Mouse (Mus musculus): ENCODE measurements around the gene Gpr176. TPM values are rescaled to one million over a fixed set of nuclear protein-coding genes. Genes with fewer than 3 reads are reported as not detected.
A peak's percentile ranks its signal among the peaks of the same experiment; 100 is the strongest.

The Gpr176 gene
- polyA plus RNA-seq, 1 experiment from 2014 or later, result 0.23 TPM

GRCm38 (mm10) chr2:118287678-118288077 is 85.5 kb downstream of the Gpr176 start:
- ATAC-seq (replicated peaks; ENCODE audit: low FRiP score), result no peak
- H3K4me2 ChIP-seq (ENCODE audit: low read depth, low read length, severe bottlenecking), result no peak overlapping the region
- DNase-seq (ENCODE audit: low spot score), result no peak
- no peak overlapping the region for H3K4me3 ChIP-seq (ENCODE audit: low read depth, low read length)
- H3K9me3 ChIP-seq (ENCODE audit: control insufficient read depth, low read length), result no peaks in the 10 kb centered on the region
- H3K36me3 ChIP-seq (ENCODE audit: control insufficient read depth, insufficient read depth, low read length), result no peaks in the 10 kb centered on the region
- H3K4me1 ChIP-seq (replicated peaks; ENCODE audit: control insufficient read depth, insufficient read depth, low read length), result no peaks in the 10 kb centered on the region
- 82% methylated on average over 4 of the region's 4 CpGs for WGBS
- H3K9ac ChIP-seq (ENCODE audit: low read length), result no peak overlapping the region
- H3K27me3 ChIP-seq (ENCODE audit: control insufficient read depth, insufficient read depth, low read length), result no peaks in the 10 kb centered on the region
- H3K27ac ChIP-seq (ENCODE audit: low read depth, low read length), result no peak overlapping the region

GRCm38 (mm10) chr2:118282467-118282866 is 90.8 kb downstream of the Gpr176 start:
- no peaks in the 10 kb centered on the region for H3K4me1 ChIP-seq (replicated peaks; ENCODE audit: control insufficient read depth, insufficient read depth, low read length)
- no peak overlapping the region for H3K27ac ChIP-seq (ENCODE audit: low read depth, low read length)
- H3K9ac ChIP-seq (ENCODE audit: low read length), result no peak overlapping the region
- no peaks in the 10 kb centered on the region for H3K27me3 ChIP-seq (ENCODE audit: control insufficient read depth, insufficient read depth, low read length)
- DNase-seq (ENCODE audit: low spot score) (peak; percentile 15), ATAC-seq (replicated peaks; ENCODE audit: low FRiP score) (no peak)
- H3K4me2 ChIP-seq (ENCODE audit: low read depth, low read length, severe bottlenecking), result no peak overlapping the region
- H3K36me3 ChIP-seq (ENCODE audit: control insufficient read depth, insufficient read depth, low read length), result no peaks in the 10 kb centered on the region
- 77% methylated on average over 3 of the region's 3 CpGs for WGBS
- H3K4me3 ChIP-seq (ENCODE audit: low read depth, low read length), result no peak overlapping the region
- no peaks in the 10 kb centered on the region for H3K9me3 ChIP-seq (ENCODE audit: control insufficient read depth, low read length)

GRCm38 (mm10) chr2:118278249-118278648 is 95.0 kb downstream of the Gpr176 start:
- ATAC-seq (replicated peaks; ENCODE audit: low FRiP score), result no peak

GRCm38 (mm10) chr2:118271606-118272005 is 101.6 kb downstream of the Gpr176 start:
- no peaks in the 10 kb centered on the region for H3K4me1 ChIP-seq (replicated peaks; ENCODE audit: control insufficient read depth, insufficient read depth, low read length)
- 93% methylated on average over 10 of the region's 10 CpGs for WGBS
- no peaks in the 10 kb centered on the region for H3K36me3 ChIP-seq (ENCODE audit: control insufficient read depth, insufficient read depth, low read length)
- ATAC-seq (replicated peaks; ENCODE audit: low FRiP score) (no peak), DNase-seq (ENCODE audit: low spot score) (no peak)
- H3K9ac ChIP-seq (ENCODE audit: low read length), result no peak overlapping the region
- no peak overlapping the region for H3K4me3 ChIP-seq (ENCODE audit: low read depth, low read length)
- H3K9me3 ChIP-seq (ENCODE audit: control insufficient read depth, low read length), result no peaks in the 10 kb centered on the region
- H3K27ac ChIP-seq (ENCODE audit: low read depth, low read length), result no peak overlapping the region
- no peaks in the 10 kb centered on the region for H3K27me3 ChIP-seq (ENCODE audit: control insufficient read depth, insufficient read depth, low read length)
- no peak overlapping the region for H3K4me2 ChIP-seq (ENCODE audit: low read depth, low read length, severe bottlenecking)

More at GRCm38 (mm10) chr2:118278249-118278648, 95.0 kb downstream of the Gpr176 start:
- no peak overlapping the region for H3K9ac ChIP-seq (ENCODE audit: low read length)
- no peaks in the 10 kb centered on the region for H3K36me3 ChIP-seq (ENCODE audit: control insufficient read depth, insufficient read depth, low read length)
- no peak overlapping the region for H3K27ac ChIP-seq (ENCODE audit: low read depth, low read length)
- H3K4me3 ChIP-seq (ENCODE audit: low read depth, low read length), result no peak overlapping the region
- H3K4me1 ChIP-seq (replicated peaks; ENCODE audit: control insufficient read depth, insufficient read depth, low read length), result no peaks in the 10 kb centered on the region
- no peaks in the 10 kb centered on the region for H3K9me3 ChIP-seq (ENCODE audit: control insufficient read depth, low read length)
- H3K4me2 ChIP-seq (ENCODE audit: low read depth, low read length, severe bottlenecking), result no peak overlapping the region
- DNase-seq (ENCODE audit: low spot score), result peak; percentile 11
- no peaks in the 10 kb centered on the region for H3K27me3 ChIP-seq (ENCODE audit: control insufficient read depth, insufficient read depth, low read length)
- WGBS, result 91% methylated on average over 8 of the region's 8 CpGs

GRCm38 (mm10) chr2:118270213-118270612 is 103.0 kb downstream of the Gpr176 start:
- H3K9ac ChIP-seq (ENCODE audit: low read length), result no peak overlapping the region
- H3K27ac ChIP-seq (ENCODE audit: low read depth, low read length), result no peak overlapping the region
- H3K4me1 ChIP-seq (replicated peaks; ENCODE audit: control insufficient read depth, insufficient read depth, low read length), result no peaks in the 10 kb centered on the region
- H3K36me3 ChIP-seq (ENCODE audit: control insufficient read depth, insufficient read depth, low read length), result no peaks in the 10 kb centered on the region
- H3K4me2 ChIP-seq (ENCODE audit: low read depth, low read length, severe bottlenecking), result no peak overlapping the region
- ATAC-seq (replicated peaks; ENCODE audit: low FRiP score) (no peak), DNase-seq (ENCODE audit: low spot score) (no peak)
- no peak overlapping the region for H3K4me3 ChIP-seq (ENCODE audit: low read depth, low read length)
- WGBS, result 90% methylated on average over 14 of the region's 14 CpGs
- no peaks in the 10 kb centered on the region for H3K27me3 ChIP-seq (ENCODE audit: control insufficient read depth, insufficient read depth, low read length)
- H3K9me3 ChIP-seq (ENCODE audit: control insufficient read depth, low read length), result no peaks in the 10 kb centered on the region

GRCm38 (mm10) chr2:118263914-118264201 is 109.4 kb downstream of the Gpr176 start:
- no peak overlapping the region for H3K9ac ChIP-seq (ENCODE audit: low read length)
- H3K27me3 ChIP-seq (ENCODE audit: control insufficient read depth, insufficient read depth, low read length), result no peaks in the 10 kb centered on the region
- no peak overlapping the region for H3K4me3 ChIP-seq (ENCODE audit: low read depth, low read length)
- WGBS, result 47% methylated on average over 2 of the region's 2 CpGs
- no peaks in the 10 kb centered on the region for H3K4me1 ChIP-seq (replicated peaks; ENCODE audit: control insufficient read depth, insufficient read depth, low read length)
- no peak for ATAC-seq (replicated peaks; ENCODE audit: low FRiP score)
- H3K4me2 ChIP-seq (ENCODE audit: low read depth, low read length, severe bottlenecking), result no peak overlapping the region
- H3K36me3 ChIP-seq (ENCODE audit: control insufficient read depth, insufficient read depth, low read length), result no peaks in the 10 kb centered on the region
- H3K9me3 ChIP-seq (ENCODE audit: control insufficient read depth, low read length), result no peaks in the 10 kb centered on the region
- DNase-seq (ENCODE audit: low spot score), result no peak
- no peak overlapping the region for H3K27ac ChIP-seq (ENCODE audit: low read depth, low read length)

GRCm38 (mm10) chr2:118263151-118263913 is 109.9 kb downstream of the Gpr176 start:
- Histone ChIP-seq H3K27ac (ENCODE audit: low read depth, low read length) (no peak overlapping the region), H3K4me3 (ENCODE audit: low read depth, low read length) (no peak overlapping the region), H3K36me3 (ENCODE audit: control insufficient read depth, insufficient read depth, low read length) (no peaks in the 10 kb centered on the region), H3K9ac (ENCODE audit: low read length) (no peak overlapping the region), H3K4me1 (replicated peaks; ENCODE audit: control insufficient read depth, insufficient read depth, low read length) (no peaks in the 10 kb centered on the region), H3K4me2 (ENCODE audit: low read depth, low read length, severe bottlenecking) (no peak overlapping the region), H3K27me3 (ENCODE audit: control insufficient read depth, insufficient read depth, low read length) (no peaks in the 10 kb centered on the region), H3K9me3 (ENCODE audit: control insufficient read depth, low read length) (no peaks in the 10 kb centered on the region)
- DNase-seq (ENCODE audit: low spot score) (peak; percentile 67), ATAC-seq (replicated peaks; ENCODE audit: low FRiP score) (0 out of 2 replicates have a peak, but pooled peaks have one; percentile 33)
- whole genome bisulfite sequencing, result 24% methylated on average over 8 of the region's 8 CpGs

GRCm38 (mm10) chr2:118262673-118263072 is 110.5 kb downstream of the Gpr176 start:
- no peak for ATAC-seq (replicated peaks; ENCODE audit: low FRiP score)
- Histone ChIP-seq H3K4me1 (replicated peaks; ENCODE audit: control insufficient read depth, insufficient read depth, low read length) (no peaks in the 10 kb centered on the region), H3K27ac (ENCODE audit: low read depth, low read length) (no peak overlapping the region)

GRCm38 (mm10) chr2:118259746-118260145 is 113.5 kb downstream of the Gpr176 start:
- ATAC-seq (replicated peaks; ENCODE audit: low FRiP score) (no peak), DNase-seq (ENCODE audit: low spot score) (no peak)
- no peak overlapping the region for H3K4me2 ChIP-seq (ENCODE audit: low read depth, low read length, severe bottlenecking)
- H3K36me3 ChIP-seq (ENCODE audit: control insufficient read depth, insufficient read depth, low read length), result no peaks in the 10 kb centered on the region
- no peaks in the 10 kb centered on the region for H3K27me3 ChIP-seq (ENCODE audit: control insufficient read depth, insufficient read depth, low read length)
- no peaks in the 10 kb centered on the region for H3K9me3 ChIP-seq (ENCODE audit: control insufficient read depth, low read length)
- no peak overlapping the region for H3K4me3 ChIP-seq (ENCODE audit: low read depth, low read length)
- H3K9ac ChIP-seq (ENCODE audit: low read length), result no peak overlapping the region
- H3K27ac ChIP-seq (ENCODE audit: low read depth, low read length), result no peak overlapping the region
- WGBS, result 86% methylated on average over 5 of the region's 5 CpGs
- peaks cover 3% of the 10 kb centered on the region; the same call in 1 of the 2 replicates for H3K4me1 ChIP-seq (replicated peaks; ENCODE audit: control insufficient read depth, insufficient read depth, low read length)

More at GRCm38 (mm10) chr2:118262673-118263072, 110.5 kb downstream of the Gpr176 start:
- Histone ChIP-seq H3K4me2 (ENCODE audit: low read depth, low read length, severe bottlenecking) (no peak overlapping the region), H3K36me3 (ENCODE audit: control insufficient read depth, insufficient read depth, low read length) (no peaks in the 10 kb centered on the region), H3K27me3 (ENCODE audit: control insufficient read depth, insufficient read depth, low read length) (no peaks in the 10 kb centered on the region), H3K9me3 (ENCODE audit: control insufficient read depth, low read length) (no peaks in the 10 kb centered on the region), H3K9ac (ENCODE audit: low read length) (no peak overlapping the region), H3K4me3 (ENCODE audit: low read depth, low read length) (no peak overlapping the region)
- WGBS, result 66% methylated on average over 8 of the region's 8 CpGs
- DNase-seq (ENCODE audit: low spot score), result no peak
